Mouse (Mus musculus): ENCODE measurements around the gene Tsr2.

The Tsr2 gene

GRCm38 (mm10) chrX:151046777-151047430, 49.4 kb downstream of the Tsr2 start:
- peak; percentile 81 for DNase-seq (ENCODE audit: extremely low spot score)

GRCm38 (mm10) chrX:151046321-151046720, 50.0 kb downstream of the Tsr2 start:
- no peak for DNase-seq (ENCODE audit: extremely low spot score)

GRCm38 (mm10) chrX:151045850-151046249, 50.5 kb downstream of the Tsr2 start, which contains the start of gene Fgd1:
Fgd1 (plus strand) TSS chrX:151046150.
- no peak for DNase-seq (ENCODE audit: extremely low spot score)

- DNase-seq (ENCODE audit: extremely low spot score): no peak
Observed at GRCm38 (mm10) chrX:151041223-151041622, 55.1 kb downstream of the Tsr2 start.

Measured in embryo, embryonic 9.5 days (tissue).